Mouse (Mus musculus) kidney, embryonic 16.5 days (tissue): Measurements from ENCODE around the gene Klre1. TPM values are rescaled to one million over a fixed set of nuclear protein-coding genes. Genes with fewer than 3 reads are reported as not detected.

ENCODE experiments used
- ATAC-seq: fragments of 200-750 bp; cut with Nextera tagmentation; 2 replicates; pipeline ENCODE4 v1.8.0; 2017; ENCODE audit warnings: moderate TSS enrichment; ENCODE audit not compliant: low FRiP score, low TSS enrichment
- H3K27ac ChIP-seq: fragments of 300-500 bp; sonication (generic); 2 replicates; pipeline ENCODE4 v1.5.1; 2014; ENCODE audit warnings: low read length
- H3K27me3 ChIP-seq: fragments of 300-500 bp; sonication (generic); 2 replicates; pipeline ENCODE4 v1.6.1; 2014; ENCODE audit warnings: low read length, control low read depth, mixed read lengths; ENCODE audit not compliant: insufficient read depth
- H3K36me3 ChIP-seq: fragments of 300-500 bp; sonication (generic); 2 replicates; pipeline ENCODE4 v1.6.1; 2014; ENCODE audit warnings: low read length, control low read depth, mixed read lengths; ENCODE audit not compliant: insufficient read depth
- H3K4me1 ChIP-seq: fragments of 300-500 bp; sonication (generic); 2 replicates; pipeline ENCODE4 v1.6.1; 2014; ENCODE audit warnings: low read length, control low read depth, mixed read lengths; ENCODE audit not compliant: insufficient read depth
- H3K4me2 ChIP-seq: fragments of 300-500 bp; sonication (generic); replicated peaks from 2 replicates; pipeline ENCODE4 v1.6.1; 2014; ENCODE audit warnings: low read depth, low read length
- H3K4me3 ChIP-seq: fragments of 300-500 bp; sonication (generic); 2 replicates; pipeline ENCODE4 v1.5.1; 2014; ENCODE audit warnings: mild to moderate bottlenecking, low read length
- H3K9ac ChIP-seq: fragments of 300-500 bp; sonication (generic); replicated peaks from 2 replicates; pipeline ENCODE4 v1.6.1; 2014; ENCODE audit warnings: low read length
- H3K9me3 ChIP-seq: fragments of 300-500 bp; sonication (generic); 2 replicates; pipeline ENCODE4 v1.6.1; 2016; ENCODE audit warnings: low read length, control low read depth
- WGBS: fragments of 180-500 bp; shearing (Covaris S2); extraction: QIAGEN DNeasy Blood & Tissue Kit; methylation state at CpG from one replicate; pipeline ENCODE4 v1.1.7; 2014; 5-methylcytosine and 5-hydroxymethylcytosine counted together
- polyA plus RNA-seq: library from polyadenylated mRNA; unstranded; fragments of >200 nt; fragmentation: Nextera tagmentation; extraction: Ambion mirVana; gene quantifications from 2 replicates; pipeline ENCODE4 v1.2.1, GENCODE M21; 2015

The Klre1 gene
- not detected in 2 replicates for polyA plus RNA-seq

DNA sequence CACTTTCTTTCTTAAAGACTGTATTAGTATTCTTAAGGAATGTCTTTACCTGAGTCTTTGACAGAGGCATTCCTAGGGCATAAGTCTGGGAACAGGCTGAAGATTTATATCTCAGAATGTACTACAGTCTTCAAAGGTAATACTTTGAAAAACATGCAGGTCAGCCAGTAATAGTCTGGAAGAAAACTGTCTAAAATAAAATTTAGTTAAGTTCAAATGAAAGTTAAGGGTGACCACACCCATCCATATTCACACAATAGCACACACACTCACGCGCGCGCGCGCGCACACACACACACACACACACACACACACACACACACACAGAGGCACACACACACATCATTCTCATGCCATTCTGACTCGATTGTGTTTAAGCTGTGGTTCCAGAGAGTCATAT is at the start of gene Klre1:
TSS of gene Klre1 (plus strand) at position 301 of the 400 bp plus-strand sequence.
- H3K4me1 ChIP-seq: no peaks in the 10 kb centered on the region
- no peaks in the 10 kb centered on the region for H3K27me3 ChIP-seq
- no peaks in the 10 kb centered on the region for H3K9me3 ChIP-seq
- no peaks in the 10 kb centered on the region for H3K36me3 ChIP-seq
- ATAC-seq: no peak
- H3K27ac ChIP-seq: no peak within 1 kb of the TSS
- H3K4me3 ChIP-seq: no peak within 1 kb of the TSS
- 94% methylated on average over 8 of the region's 8 CpGs for WGBS
- no peak within 1 kb of the TSS for H3K9ac ChIP-seq
- H3K4me2 ChIP-seq: no peak within 1 kb of the TSS

DNA sequence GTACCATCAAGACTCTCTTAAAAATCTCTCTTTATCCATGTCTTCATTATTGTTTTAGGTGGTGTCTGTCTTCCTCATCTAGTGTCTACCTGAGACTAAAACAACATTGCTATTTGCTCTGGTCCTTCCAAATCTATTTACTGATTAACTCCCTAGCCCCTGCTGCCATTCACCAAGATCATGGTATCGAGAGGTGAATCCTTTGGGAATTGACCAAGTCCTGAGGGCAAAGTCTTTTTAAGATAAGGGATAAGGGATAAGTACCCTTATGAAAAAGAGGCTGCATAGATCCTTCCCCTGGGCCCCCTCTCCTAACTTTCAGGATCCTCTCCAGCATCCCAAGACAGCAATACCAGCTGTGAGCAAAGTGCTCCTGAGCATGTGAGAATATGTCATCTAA is 48.1 kb upstream of the Klre1 start:
- H3K4me1 ChIP-seq: peaks cover 10% of the 10 kb centered on the region
- no peaks in the 10 kb centered on the region for H3K27me3 ChIP-seq
- H3K9me3 ChIP-seq: no peaks in the 10 kb centered on the region
- no peak overlapping the region for H3K4me2 ChIP-seq
- no peaks in the 10 kb centered on the region for H3K36me3 ChIP-seq
- no peak for ATAC-seq
- no peak overlapping the region for H3K27ac ChIP-seq
- H3K9ac ChIP-seq: no peak overlapping the region
- WGBS: 69% methylated on average over 1 of the region's 1 CpGs
- H3K4me3 ChIP-seq: no peak overlapping the region

DNA sequence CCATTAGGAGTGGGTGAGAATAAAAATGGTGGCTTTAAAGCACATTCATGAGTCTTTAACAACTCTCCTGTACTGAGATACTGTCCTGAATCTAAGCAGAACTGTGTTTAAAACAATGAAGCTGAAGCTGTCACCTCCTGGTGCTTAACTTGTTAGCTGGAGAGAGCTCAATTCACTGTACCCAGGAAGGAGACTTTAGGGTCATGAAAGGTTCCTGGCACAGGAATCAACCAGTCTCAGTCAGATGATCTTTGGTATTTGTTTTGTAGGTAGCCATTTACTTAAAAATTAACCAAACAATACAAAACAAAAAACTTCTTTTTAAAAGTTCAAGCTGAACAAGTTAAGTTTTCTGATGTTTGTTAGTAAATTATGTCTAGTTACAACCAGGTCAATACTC is 47.4 kb upstream of the Klre1 start:
- Histone ChIP-seq H3K9ac (no peak overlapping the region), H3K4me2 (no peak overlapping the region), H3K36me3 (no peaks in the 10 kb centered on the region), H3K4me3 (no peak overlapping the region), H3K27ac (peak overlapping the region; percentile 29; the same call in 1 of the 2 replicates), H3K27me3 (no peaks in the 10 kb centered on the region), H3K4me1 (peaks cover 17% of the 10 kb centered on the region), H3K9me3 (no peaks in the 10 kb centered on the region)
- no peak for ATAC-seq

DNA sequence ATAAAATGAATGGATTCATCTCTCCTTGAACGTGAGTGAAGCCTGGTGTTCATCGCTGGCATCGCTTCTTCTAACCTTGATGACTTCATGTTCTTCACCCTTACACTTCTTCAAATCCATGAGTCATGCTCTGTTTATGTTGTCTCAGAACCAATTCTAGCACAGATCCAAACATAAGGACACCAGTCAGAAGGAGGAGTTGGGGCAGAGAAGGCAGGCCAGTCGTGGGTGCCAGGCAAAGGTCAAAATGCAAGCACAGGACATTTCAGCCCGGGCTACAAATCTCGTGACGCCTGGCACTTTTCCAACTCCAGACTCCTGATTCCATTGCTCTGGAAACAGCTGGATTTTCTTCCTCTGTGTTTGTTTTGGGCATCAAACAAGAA is 45.2 kb upstream of the Klre1 start:
- H3K27me3 ChIP-seq: no peaks in the 10 kb centered on the region
- H3K4me1 ChIP-seq: peaks cover 21% of the 10 kb centered on the region
- WGBS: 25% methylated on average over 7 of the region's 7 CpGs
- peak overlapping the region; percentile 74 for H3K4me3 ChIP-seq
- H3K27ac ChIP-seq: peak overlapping the region; percentile 72
- H3K9me3 ChIP-seq: no peaks in the 10 kb centered on the region
- peak; percentile 59 for ATAC-seq
- peak overlapping the region; percentile 77 for H3K4me2 ChIP-seq
- H3K9ac ChIP-seq: peak overlapping the region; percentile 81; the same call in 1 of the 2 replicates
- 0 out of 2 replicates have a peak, but pooled peaks cover 4% of the 10 kb centered on the region for H3K36me3 ChIP-seq

DNA sequence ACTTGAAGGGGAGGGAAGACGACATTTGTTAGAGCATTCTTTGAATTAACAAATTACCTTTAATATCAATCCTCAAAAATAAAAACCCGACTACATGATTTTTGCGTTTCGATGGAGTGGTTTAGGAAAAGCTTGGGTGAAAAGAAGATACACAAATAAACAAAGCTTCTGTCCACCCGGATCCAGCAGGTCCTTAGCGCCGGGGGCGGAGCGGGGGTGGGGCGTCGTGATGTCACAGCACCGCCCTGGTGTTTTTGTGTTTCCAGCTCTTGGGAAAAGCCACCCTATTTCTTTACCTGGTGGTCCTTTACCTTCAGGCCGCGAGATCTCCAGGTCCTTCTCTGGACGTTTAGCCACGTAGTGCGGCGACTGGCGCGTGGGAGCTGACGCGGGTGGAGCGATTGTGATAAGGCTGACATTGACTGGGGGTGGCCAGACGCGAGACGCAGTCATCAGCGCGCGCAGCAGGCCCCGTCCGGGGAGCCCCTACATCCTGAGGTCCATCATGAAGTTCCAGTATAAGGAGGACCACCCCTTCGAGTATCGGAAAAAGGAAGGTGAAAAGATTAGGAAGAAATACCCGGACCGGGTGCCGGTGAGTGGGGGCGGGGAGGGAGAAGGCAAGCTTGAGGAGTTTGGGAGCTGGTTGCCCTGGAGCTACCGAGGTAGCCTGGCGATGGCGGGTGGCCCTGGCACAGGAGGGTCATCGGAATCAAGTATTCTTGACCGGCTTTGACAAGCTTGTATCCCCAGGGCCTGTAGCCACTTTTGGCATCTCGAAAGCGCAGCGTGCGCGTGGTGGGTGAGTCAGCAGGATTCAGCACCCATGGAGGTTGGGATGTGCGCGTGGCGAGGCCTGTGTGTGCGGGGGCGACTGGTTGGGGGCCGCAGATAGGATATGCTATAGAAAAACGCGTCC is 44.5 kb upstream of the Klre1 start, which contains the start of gene Gabarapl1:
TSS of gene Gabarapl1 (plus strand) at position 219 of the 919 bp plus-strand sequence.
- H3K4me3 ChIP-seq: peak within 1 kb of the TSS; percentile 74

DNA sequence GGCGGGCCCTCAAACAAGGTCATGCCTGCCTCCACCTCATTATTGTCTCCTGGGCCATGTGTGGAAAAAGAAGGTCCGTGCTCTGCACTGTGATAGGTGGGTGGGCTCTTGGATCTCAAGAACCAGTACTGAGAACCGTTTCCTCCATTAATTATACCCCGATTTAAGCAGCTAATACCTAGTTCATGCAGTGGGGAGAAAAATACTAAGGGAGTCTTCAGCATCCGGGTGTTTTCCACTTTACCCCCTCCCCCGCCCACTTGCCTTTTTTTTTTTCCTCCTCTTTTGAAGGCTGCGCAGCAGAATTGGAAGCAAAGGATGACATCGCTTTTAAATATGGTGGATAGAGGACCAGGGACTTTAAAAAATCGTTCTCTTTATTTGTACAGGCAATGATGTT is 43.6 kb upstream of the Klre1 start:
- no peaks in the 10 kb centered on the region for H3K27me3 ChIP-seq
- no peak for ATAC-seq
- peak overlapping the region; percentile 77 for H3K4me2 ChIP-seq
- no peaks in the 10 kb centered on the region for H3K9me3 ChIP-seq
- peak overlapping the region; percentile 81 for H3K9ac ChIP-seq
- H3K4me1 ChIP-seq: peaks cover 21% of the 10 kb centered on the region
- peak overlapping the region; percentile 72; the same call in 1 of the 2 replicates for H3K27ac ChIP-seq
- WGBS: 13% methylated on average over 9 of the region's 9 CpGs
- peaks cover 15% of the 10 kb centered on the region; the same call in 1 of the 2 replicates for H3K36me3 ChIP-seq
- H3K4me3 ChIP-seq: peak overlapping the region; percentile 74

More for the DNA sequence above, 44.5 kb upstream of the Klre1 start, which contains the start of gene Gabarapl1:
- ATAC-seq: peak; percentile 80
- Histone ChIP-seq H3K27ac (peak within 1 kb of the TSS; percentile 72), H3K36me3 (0 out of 2 replicates have a peak, but pooled peaks cover 7% of the 10 kb centered on the region), H3K4me1 (peaks cover 21% of the 10 kb centered on the region), H3K27me3 (no peaks in the 10 kb centered on the region), H3K9me3 (no peaks in the 10 kb centered on the region), H3K9ac (peak within 1 kb of the TSS; percentile 81), H3K4me2 (peak within 1 kb of the TSS; percentile 77)
- under 1% methylated on average over 55 of the region's 55 CpGs for WGBS

DNA sequence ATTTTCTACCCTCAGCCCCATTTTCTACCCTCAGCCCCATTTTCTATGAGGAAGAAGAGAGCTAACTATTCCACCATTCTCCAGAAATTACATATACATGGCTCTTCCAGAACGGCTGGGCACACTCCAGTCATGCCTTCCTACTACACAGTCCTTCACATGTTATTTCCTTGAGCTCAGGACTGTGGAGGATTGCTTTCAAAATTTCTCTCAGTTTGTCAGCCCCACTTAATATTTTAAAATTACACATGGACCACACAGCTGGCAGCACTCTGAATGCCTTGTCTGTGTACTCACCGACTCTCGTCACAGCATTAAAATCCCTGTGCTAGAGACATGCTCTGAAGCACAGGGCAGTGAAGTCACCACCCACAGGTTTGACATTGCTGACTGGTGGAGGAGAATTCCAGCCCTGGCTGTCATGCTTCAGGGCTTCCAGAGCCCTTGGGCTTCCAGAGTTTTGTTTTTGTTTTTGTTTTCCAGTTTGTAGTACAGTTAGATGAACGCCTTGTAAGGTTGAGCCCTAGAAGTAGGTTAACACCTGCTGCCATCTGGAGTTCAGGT is 43.0 kb upstream of the Klre1 start:
- Histone ChIP-seq H3K27me3 (no peaks in the 10 kb centered on the region), H3K4me3 (peak overlapping the region; percentile 74), H3K27ac (peak overlapping the region; percentile 67), H3K4me2 (peak overlapping the region; percentile 77), H3K36me3 (peaks cover 21% of the 10 kb centered on the region), H3K4me1 (peaks cover 21% of the 10 kb centered on the region), H3K9ac (peak overlapping the region; percentile 10; the same call in 1 of the 2 replicates), H3K9me3 (no peaks in the 10 kb centered on the region)
- peak; percentile 81 for ATAC-seq
- 30% methylated on average over 4 of the region's 4 CpGs for WGBS

DNA sequence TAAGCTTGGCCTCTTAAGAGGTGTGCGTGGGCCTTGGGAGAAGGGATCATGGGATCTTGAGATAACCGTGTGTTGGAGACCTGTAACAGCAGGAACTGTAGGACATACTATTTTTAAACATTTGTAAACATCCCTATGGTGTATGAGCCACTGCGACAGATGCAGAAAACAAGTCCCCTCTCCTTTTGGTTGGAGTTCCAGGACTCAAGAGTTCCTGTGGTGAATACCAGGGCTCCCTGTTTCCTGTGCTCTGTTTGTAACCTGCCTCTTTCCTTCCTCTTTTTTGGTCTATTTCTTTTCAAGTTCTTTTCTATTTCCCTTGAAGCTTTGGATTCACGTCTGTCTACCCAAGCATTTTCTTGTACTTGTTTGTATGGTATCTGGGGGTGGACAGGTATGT is 42.0 kb upstream of the Klre1 start:
- Histone ChIP-seq H3K36me3 (peaks cover 28% of the 10 kb centered on the region), H3K4me2 (peak overlapping the region; percentile 77), H3K9me3 (no peaks in the 10 kb centered on the region), H3K4me1 (peaks cover 21% of the 10 kb centered on the region), H3K27me3 (no peaks in the 10 kb centered on the region), H3K4me3 (no peak overlapping the region), H3K27ac (no peak overlapping the region), H3K9ac (no peak overlapping the region)
- WGBS: 66% methylated on average over 4 of the region's 4 CpGs
- no peak for ATAC-seq

DNA sequence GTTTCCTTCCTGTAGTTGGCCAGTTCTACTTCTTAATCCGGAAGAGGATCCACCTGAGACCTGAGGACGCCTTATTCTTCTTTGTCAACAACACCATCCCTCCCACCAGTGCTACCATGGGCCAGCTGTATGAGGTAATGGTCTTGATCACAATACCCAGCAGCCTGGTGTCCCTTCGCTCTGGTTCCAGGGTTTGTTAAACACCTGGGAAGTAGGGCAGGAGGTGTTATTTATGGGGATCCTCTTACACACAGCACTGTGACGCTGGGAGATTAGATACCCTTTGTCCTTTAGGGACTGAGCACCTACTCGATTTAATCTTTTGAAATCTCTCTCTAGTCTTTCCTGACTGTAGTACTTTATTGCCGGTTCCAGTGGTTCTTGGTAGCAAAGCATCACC is 39.1 kb upstream of the Klre1 start:
- Histone ChIP-seq H3K27me3 (no peaks in the 10 kb centered on the region), H3K27ac (no peak overlapping the region), H3K4me2 (no peak overlapping the region), H3K9me3 (no peaks in the 10 kb centered on the region), H3K4me1 (peaks cover 15% of the 10 kb centered on the region), H3K4me3 (no peak overlapping the region), H3K9ac (no peak overlapping the region), H3K36me3 (peaks cover 40% of the 10 kb centered on the region)
- ATAC-seq: no peak
- 73% methylated on average over 6 of the region's 6 CpGs for WGBS
